Mouse (Mus musculus) spleen, adult 18-20 months (tissue): Measurements from ENCODE around the gene Cnrip1.

Experiments used
- DNase-seq, 2 experiments: peaks; one replicate each; pipeline ENCODE4 v3.0.0; 2022; ENCODE audit warnings: mixed read lengths in 2 of 2

Gene Cnrip1

DNA sequence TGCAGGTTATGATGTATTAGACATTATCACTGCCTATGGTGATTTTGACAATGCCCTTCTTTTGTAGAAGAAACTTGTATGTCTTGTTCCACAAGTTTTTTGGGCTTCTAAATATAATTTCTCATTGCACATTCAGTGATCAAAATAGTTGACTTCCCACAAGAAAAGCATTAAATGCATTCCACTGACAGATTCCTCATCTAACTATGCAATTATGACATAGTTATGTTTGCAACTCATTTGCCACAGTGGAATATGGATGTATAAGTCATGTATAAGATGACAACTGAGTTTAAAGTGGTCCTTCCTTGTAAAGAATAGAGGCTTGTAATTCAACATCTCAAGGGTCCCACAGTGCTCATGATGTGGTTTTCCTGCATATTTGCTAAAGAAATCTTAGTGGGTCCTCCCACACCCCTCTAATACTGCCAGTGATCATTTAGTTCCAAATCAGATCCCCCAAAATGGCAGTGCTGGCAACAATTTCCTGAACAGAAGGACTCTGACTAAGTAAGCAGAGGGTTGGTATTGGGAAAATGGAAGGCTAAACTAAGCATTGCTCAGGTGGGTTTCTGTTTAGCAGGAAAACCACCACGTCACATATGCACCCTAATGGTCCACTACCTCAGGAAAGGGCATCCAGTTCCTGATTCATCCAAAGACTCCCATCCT is 61.2 kb downstream of the Cnrip1 start:
- no peak for DNase-seq

DNA sequence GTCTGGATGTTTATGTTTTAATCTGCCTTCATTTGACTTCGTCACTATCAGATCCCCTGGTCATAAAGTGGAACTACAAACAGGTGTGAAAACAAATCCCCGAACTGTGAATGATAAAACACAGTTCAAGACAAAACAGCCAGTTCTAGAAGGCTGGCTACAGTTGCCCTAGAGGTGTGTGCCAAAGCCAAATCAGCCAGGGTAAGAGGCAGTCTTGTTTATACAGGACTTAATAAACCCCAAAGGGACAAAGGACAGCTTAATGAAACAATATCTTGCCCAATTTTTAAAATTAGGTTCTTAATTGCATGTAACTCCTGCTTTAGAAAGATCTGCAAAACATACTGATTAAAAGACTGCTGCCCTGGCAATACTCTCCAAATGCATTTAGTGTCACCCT is 75.0 kb downstream of the Cnrip1 start:
- DNase-seq, result no peak
